Comparison of ENCODE assay signal across 10 mouse cellular contexts in the genomic region with DNA sequence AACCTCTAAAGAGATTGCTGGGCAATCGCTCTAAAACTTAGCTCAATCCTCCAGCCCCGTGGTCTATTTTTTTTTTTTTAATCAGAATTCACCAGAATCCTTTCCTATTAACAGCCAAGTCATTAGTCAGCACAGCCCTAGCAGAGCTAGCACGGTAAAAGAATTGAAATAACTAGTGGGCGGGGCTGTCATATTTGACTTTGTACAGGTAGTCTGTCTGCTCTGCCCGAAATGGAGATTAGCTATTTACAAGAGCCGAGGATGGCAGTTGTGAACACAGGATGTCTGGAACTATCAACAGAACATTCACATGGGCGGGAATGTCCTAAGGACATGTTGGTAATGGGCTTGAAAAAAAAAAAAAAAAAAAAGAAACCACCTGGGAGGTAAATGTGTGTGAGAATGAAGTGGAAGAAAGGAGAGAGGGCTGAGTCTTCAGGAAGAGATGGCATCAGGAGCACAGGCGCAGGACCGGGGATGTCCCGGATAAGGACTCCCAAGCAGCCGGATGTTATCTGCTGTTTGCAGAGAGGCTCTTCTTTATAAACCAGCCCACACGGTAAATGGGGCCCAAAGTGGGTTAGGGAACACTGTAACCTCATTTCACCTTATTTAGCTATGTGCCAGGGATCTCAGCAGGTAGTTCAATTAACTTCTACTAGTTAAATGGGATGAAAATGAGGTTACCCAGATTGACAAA.
DNase-seq lines count a peak whose midpoint lies in the region; ATAC-seq and TF ChIP-seq lines count a peak whose summit lies in the region.
"Had no signal": no experiment of that assay in that cellular context is flagged by ENCODE, and none has a peak within 500 bp of the region (broad histone marks: within the 10 kb centered on the region; RNA-seq: fewer than 3 reads in every experiment).

No protein-coding gene starts in this region.

- no peak for DNase-seq in heart, adult 2 months
- DNase-seq in heart, postnatal 4 days, result no peak
- no peak for DNase-seq in stomach, postnatal 0 days (ENCODE audit: low spot score)
- peak; percentile 4 for DNase-seq in large intestine, adult 2 months (ENCODE audit: low read depth, low spot score)
- DNase-seq in left cerebral cortex, adult 2 months (ENCODE audit: extremely low spot score in 1 of 2, low spot score in 2 of 2), result no peak
- no peak for DNase-seq in cerebellum, adult 11-12 months
- DNase-seq in urinary bladder, postnatal 14 days (ENCODE audit: low spot score), result no peak
- DNase-seq: cerebellum, adult 8-10 months had no signal

- H3K4me2 ChIP-seq in stomach, embryonic 16.5 days (ENCODE audit: low read depth, low read length), result 0 out of 2 replicates have a peak overlapping the region, but pooled peaks have one; percentile 19
- no peak overlapping the region; the same call in 1 of the 2 replicates for H3K4me2 ChIP-seq in stomach, postnatal 0 days (replicated peaks; ENCODE audit: low read depth)
- H3K4me2 ChIP-seq: midbrain, embryonic 12.5 days had no signal

- TF ChIP-seq CTCF in heart, adult 2 months (IDR thresholded peaks at IDR 0.05), result no peak
- TF ChIP-seq CTCF in stomach, postnatal 0 days (IDR thresholded peaks at IDR 0.05; ENCODE audit: low read depth), result no peak
- no peak for TF ChIP-seq CTCF in left cerebral cortex, adult 2 months (IDR thresholded peaks at IDR 0.05)

- no peak for ATAC-seq in stomach, embryonic 16.5 days (ENCODE audit: insufficient read depth, low FRiP score)
- no peak for ATAC-seq in stomach, postnatal 0 days (ENCODE audit: low FRiP score, low TSS enrichment)

- peak overlapping the region; percentile 41 for H3K27ac ChIP-seq in heart, adult 2 months
- H3K27ac ChIP-seq in stomach, embryonic 16.5 days (ENCODE audit: low read length), result no peak overlapping the region
- no peak overlapping the region for H3K27ac ChIP-seq in stomach, postnatal 0 days (replicated peaks)
- no peak overlapping the region for H3K27ac ChIP-seq in left cerebral cortex, adult 2 months
- H3K27ac ChIP-seq: midbrain, embryonic 12.5 days had no signal

- peaks cover 2% of the 10 kb centered on the region for H3K4me1 ChIP-seq in heart, adult 2 months (ENCODE audit: control insufficient read depth, insufficient read depth, low read length)
- H3K4me1 ChIP-seq in stomach, embryonic 16.5 days (ENCODE audit: control insufficient read depth, insufficient read depth, low read length), result 0 out of 2 replicates have a peak, but pooled peaks cover 2% of the 10 kb centered on the region
- H3K4me1 ChIP-seq in stomach, postnatal 0 days (replicated peaks; ENCODE audit: control insufficient read depth, insufficient read depth), result no peaks in the 10 kb centered on the region

- TF ChIP-seq EP300 in heart, adult 2 months (IDR thresholded peaks at IDR 0.05; ENCODE audit: insufficient read depth, low read depth, low read length), result no peak
- no peak for TF ChIP-seq EP300 in stomach, postnatal 0 days (optimal IDR thresholded peaks at IDR 0.05)

- H3K36me3 ChIP-seq in heart, adult 2 months (ENCODE audit: control insufficient read depth, insufficient read depth, low read length), result no peaks in the 10 kb centered on the region; the same call in 1 of the 2 replicates
- no peaks in the 10 kb centered on the region for H3K36me3 ChIP-seq in stomach, embryonic 16.5 days (ENCODE audit: control insufficient read depth, insufficient read depth, low read length)
- no peaks in the 10 kb centered on the region for H3K36me3 ChIP-seq in stomach, postnatal 0 days (ENCODE audit: control insufficient read depth, insufficient read depth, low read length)
- H3K36me3 ChIP-seq: midbrain, embryonic 12.5 days had no signal

- no peak overlapping the region; the same call in 1 of the 2 replicates for H3K4me3 ChIP-seq in heart, adult 2 months
- no peak overlapping the region for H3K4me3 ChIP-seq in stomach, embryonic 16.5 days (replicated peaks; ENCODE audit: low read length)
- no peak overlapping the region for H3K4me3 ChIP-seq in stomach, postnatal 0 days (ENCODE audit: low read depth, low read length)
- no peak overlapping the region for H3K4me3 ChIP-seq in left cerebral cortex, adult 2 months
- H3K4me3 ChIP-seq: midbrain, embryonic 12.5 days had no signal

- no peaks in the 10 kb centered on the region for H3K9me3 ChIP-seq in stomach, embryonic 16.5 days (replicated peaks; ENCODE audit: control insufficient read depth, low read length)
- H3K9me3 ChIP-seq in stomach, postnatal 0 days (ENCODE audit: control insufficient read depth, low read length), result no peaks in the 10 kb centered on the region
- H3K9me3 ChIP-seq: midbrain, embryonic 12.5 days had no signal

- 48% methylated on average over 12 of the region's 12 CpGs for WGBS in heart, adult 2 months
- WGBS in stomach, embryonic 16.5 days, result 48% methylated on average over 12 of the region's 12 CpGs
- 44% methylated on average over 12 of the region's 12 CpGs for WGBS in stomach, postnatal 0 days
- 36% methylated on average over 12 of the region's 12 CpGs for WGBS in large intestine, adult 2 months

- TF ChIP-seq POLR2A in heart, adult 2 months (IDR thresholded peaks at IDR 0.05; ENCODE audit: insufficient read depth, low read depth, low read length), result no peak

- no peak overlapping the region for H3K9ac ChIP-seq in heart, adult 2 months (ENCODE audit: low read depth, low read length)
- no peak overlapping the region for H3K9ac ChIP-seq in stomach, embryonic 16.5 days (ENCODE audit: low read length)
- H3K9ac ChIP-seq in stomach, postnatal 0 days (ENCODE audit: low read length), result no peak overlapping the region
- H3K9ac ChIP-seq: midbrain, embryonic 12.5 days had no signal

- no peaks in the 10 kb centered on the region; the same call in 1 of the 2 replicates for H3K79me2 ChIP-seq in heart, adult 2 months (replicated peaks; ENCODE audit: control insufficient read depth, insufficient read depth, low read length)

- intact Hi-C loops in heart, adult 2 months (cut with DNase I), result loop anchor here (5.0 kb wide), 1 partner anchor 73 kb away; no protein-coding TSS in a partner anchor
- intact Hi-C loops in left cerebral cortex, adult 2 months (cut with DNase I), result no loop called here

- H3K27me3 ChIP-seq in heart, adult 2 months (ENCODE audit: control insufficient read depth, insufficient read depth, low read length), result no peaks in the 10 kb centered on the region
- H3K27me3 ChIP-seq in stomach, embryonic 16.5 days (ENCODE audit: control insufficient read depth, insufficient read depth, low read length), result no peaks in the 10 kb centered on the region
- no peaks in the 10 kb centered on the region for H3K27me3 ChIP-seq in stomach, postnatal 0 days (ENCODE audit: control insufficient read depth, insufficient read depth, low read length)
- H3K27me3 ChIP-seq: midbrain, embryonic 12.5 days had no signal
